Mouse (Mus musculus): ENCODE data around the gene 1520401A03Rik. TPM values are rescaled to one million over a fixed set of nuclear protein-coding genes. Genes with fewer than 3 reads are reported as not detected.
A peak's percentile ranks its signal among the peaks of the same experiment; 100 is the strongest.

1520401A03Rik gene
- polyA plus RNA-seq, 1 experiment from 2014 or later = 3.0 TPM

- 75% methylated on average over 11 of the region's 11 CpGs for WGBS
- no peak for ATAC-seq (ENCODE audit: low FRiP score, low read depth)
- H3K9me3 ChIP-seq = no peaks in the 10 kb centered on the region
- 0 out of 2 replicates have a peak overlapping the region, but pooled peaks have one; percentile 1 for H3K4me3 ChIP-seq
- H3K27ac ChIP-seq = no peak overlapping the region
- H3K36me3 ChIP-seq = peaks cover 39% of the 10 kb centered on the region
- H3K4me1 ChIP-seq = peaks cover 24% of the 10 kb centered on the region
- H3K27me3 ChIP-seq = peaks cover 36% of the 10 kb centered on the region
- no peak overlapping the region for H3K9ac ChIP-seq
- peak overlapping the region; percentile 46 for H3K4me2 ChIP-seq (replicated peaks)
Measured at GRCm38 (mm10) chr17:23749400-23750191, 27.0 kb upstream of the 1520401A03Rik start.

- no peaks in the 10 kb centered on the region for H3K9me3 ChIP-seq
- 32% methylated on average over 10 of the region's 10 CpGs for WGBS
- ATAC-seq (ENCODE audit: low FRiP score, low read depth) = no peak
- H3K4me1 ChIP-seq = peaks cover 26% of the 10 kb centered on the region
- 0 out of 2 replicates have a peak overlapping the region, but pooled peaks have one; percentile 1 for H3K4me3 ChIP-seq
- peaks cover 31% of the 10 kb centered on the region for H3K36me3 ChIP-seq
- peaks cover 44% of the 10 kb centered on the region for H3K27me3 ChIP-seq
- H3K9ac ChIP-seq = no peak overlapping the region
- H3K4me2 ChIP-seq (replicated peaks) = peak overlapping the region; percentile 46
- H3K27ac ChIP-seq = no peak overlapping the region
Measured at GRCm38 (mm10) chr17:23748631-23749391, 26.2 kb upstream of the 1520401A03Rik start.

- no peaks in the 10 kb centered on the region for H3K9me3 ChIP-seq
- WGBS = 29% methylated on average over 6 of the region's 6 CpGs
- no peak for ATAC-seq (ENCODE audit: low FRiP score, low read depth)
- H3K27ac ChIP-seq = no peak overlapping the region
- H3K4me3 ChIP-seq = no peak overlapping the region
- no peak overlapping the region for H3K9ac ChIP-seq
- peaks cover 52% of the 10 kb centered on the region for H3K27me3 ChIP-seq
- H3K4me1 ChIP-seq = peaks cover 26% of the 10 kb centered on the region
- H3K36me3 ChIP-seq = peaks cover 24% of the 10 kb centered on the region
- H3K4me2 ChIP-seq (replicated peaks) = no peak overlapping the region
Measured at GRCm38 (mm10) chr17:23748026-23748425, 25.4 kb upstream of the 1520401A03Rik start.

- Histone ChIP-seq H3K4me2 (replicated peaks) (no peak overlapping the region), H3K9me3 (no peaks in the 10 kb centered on the region), H3K27ac (no peak overlapping the region), H3K9ac (no peak overlapping the region), H3K4me3 (no peak overlapping the region), H3K36me3 (peaks cover 18% of the 10 kb centered on the region), H3K27me3 (peaks cover 57% of the 10 kb centered on the region), H3K4me1 (peaks cover 29% of the 10 kb centered on the region)
- 80% methylated on average over 3 of the region's 3 CpGs for WGBS
- no peak for ATAC-seq (ENCODE audit: low FRiP score, low read depth)
Measured at GRCm38 (mm10) chr17:23747471-23747870, 24.9 kb upstream of the 1520401A03Rik start.

GRCm38 (mm10) chr17:23746767-23747166 lies 24.2 kb upstream of the 1520401A03Rik start:
- Histone ChIP-seq H3K36me3 (peaks cover 11% of the 10 kb centered on the region), H3K4me1 (peaks cover 35% of the 10 kb centered on the region), H3K4me2 (replicated peaks) (no peak overlapping the region), H3K9ac (no peak overlapping the region), H3K27me3 (peaks cover 64% of the 10 kb centered on the region), H3K4me3 (no peak overlapping the region), H3K9me3 (no peaks in the 10 kb centered on the region), H3K27ac (no peak overlapping the region)
- ATAC-seq (ENCODE audit: low FRiP score, low read depth) = no peak
- 78% methylated on average over 3 of the region's 3 CpGs for WGBS

GRCm38 (mm10) chr17:23746311-23746710 lies 23.7 kb upstream of the 1520401A03Rik start:
- Histone ChIP-seq H3K27me3 (peaks cover 69% of the 10 kb centered on the region), H3K36me3 (peaks cover 6% of the 10 kb centered on the region), H3K27ac (no peak overlapping the region), H3K9ac (no peak overlapping the region), H3K4me1 (peaks cover 35% of the 10 kb centered on the region), H3K9me3 (no peaks in the 10 kb centered on the region), H3K4me3 (peak overlapping the region; percentile 42; the same call in 1 of the 2 replicates), H3K4me2 (replicated peaks) (peak overlapping the region; percentile 68)
- no peak for ATAC-seq (ENCODE audit: low FRiP score, low read depth)
- WGBS = 2% methylated on average over 12 of the region's 12 CpGs

- peaks cover 38% of the 10 kb centered on the region for H3K4me1 ChIP-seq
- 0 out of 2 replicates have a peak, but pooled peaks cover 1% of the 10 kb centered on the region for H3K36me3 ChIP-seq
- peak within 1 kb of the TSS; percentile 68 for H3K4me2 ChIP-seq (replicated peaks)
- H3K27me3 ChIP-seq = peaks cover 76% of the 10 kb centered on the region
- H3K27ac ChIP-seq = peak within 1 kb of the TSS; percentile 48
- WGBS = under 1% methylated on average over 39 of the region's 45 CpGs
- H3K9me3 ChIP-seq = no peaks in the 10 kb centered on the region
- H3K9ac ChIP-seq = peak within 1 kb of the TSS; percentile 53
- peak within 1 kb of the TSS; percentile 42 for H3K4me3 ChIP-seq
- ATAC-seq (ENCODE audit: low FRiP score, low read depth) = peak; percentile 49; the same call in 1 of the 2 replicates
Measured at GRCm38 (mm10) chr17:23745301-23746251, 23.0 kb upstream of the 1520401A03Rik start, which contains the start of gene Kremen2. Gene Kremen2, minus strand, starts transcription at chr17:23745833.

- H3K9me3 ChIP-seq = no peaks in the 10 kb centered on the region
- H3K4me3 ChIP-seq = peak overlapping the region; percentile 42
- peak overlapping the region; percentile 68 for H3K4me2 ChIP-seq (replicated peaks)
- WGBS = 4% methylated on average over 14 of the region's 14 CpGs
- H3K27ac ChIP-seq = no peak overlapping the region; the same call in 1 of the 2 replicates
- no peaks in the 10 kb centered on the region for H3K36me3 ChIP-seq
- peaks cover 86% of the 10 kb centered on the region for H3K27me3 ChIP-seq
- H3K4me1 ChIP-seq = peaks cover 42% of the 10 kb centered on the region
- no peak for ATAC-seq (ENCODE audit: low FRiP score, low read depth)
- peak overlapping the region; percentile 53 for H3K9ac ChIP-seq
Measured at GRCm38 (mm10) chr17:23744651-23745050, 22.1 kb upstream of the 1520401A03Rik start.

GRCm38 (mm10) chr17:23744076-23744475 lies 21.5 kb upstream of the 1520401A03Rik start:
- Histone ChIP-seq H3K4me2 (replicated peaks) (peak overlapping the region; percentile 58), H3K9ac (no peak overlapping the region), H3K27ac (no peak overlapping the region), H3K4me1 (peaks cover 42% of the 10 kb centered on the region), H3K4me3 (peak overlapping the region; percentile 42), H3K9me3 (no peaks in the 10 kb centered on the region), H3K27me3 (peaks cover 91% of the 10 kb centered on the region), H3K36me3 (no peaks in the 10 kb centered on the region)
- ATAC-seq (ENCODE audit: low FRiP score, low read depth) = no peak
- 20% methylated on average over 8 of the region's 8 CpGs for WGBS

GRCm38 (mm10) chr17:23742941-23743340 lies 20.4 kb upstream of the 1520401A03Rik start:
- no peaks in the 10 kb centered on the region for H3K9me3 ChIP-seq
- H3K36me3 ChIP-seq = no peaks in the 10 kb centered on the region
- peak overlapping the region; percentile 42 for H3K4me3 ChIP-seq
- ATAC-seq (ENCODE audit: low FRiP score, low read depth) = no peak
- WGBS = 59% methylated on average over 12 of the region's 12 CpGs
- H3K9ac ChIP-seq = no peak overlapping the region; the same call in 1 of the 2 replicates
- H3K4me1 ChIP-seq = peaks cover 46% of the 10 kb centered on the region
- no peak overlapping the region for H3K27ac ChIP-seq
- H3K27me3 ChIP-seq = peaks cover 99% of the 10 kb centered on the region
- peak overlapping the region; percentile 58 for H3K4me2 ChIP-seq (replicated peaks)

GRCm38 (mm10) chr17:23742210-23742793 lies 19.7 kb upstream of the 1520401A03Rik start:
- Histone ChIP-seq H3K27ac (no peak overlapping the region), H3K4me2 (replicated peaks) (peak overlapping the region; percentile 58), H3K4me1 (peaks cover 46% of the 10 kb centered on the region), H3K36me3 (no peaks in the 10 kb centered on the region; the same call in 1 of the 2 replicates), H3K4me3 (peak overlapping the region; percentile 42), H3K9ac (peak overlapping the region; percentile 25; the same call in 1 of the 2 replicates), H3K9me3 (no peaks in the 10 kb centered on the region), H3K27me3 (peaks cover 99% of the 10 kb centered on the region)
- 8% methylated on average over 44 of the region's 44 CpGs for WGBS
- ATAC-seq (ENCODE audit: low FRiP score, low read depth) = no peak
